Comparison of ENCODE assay signal across 8 mouse cellular contexts in genomic region chr5:90367067-90367303, GRCm38 (mm10). TPM values are rescaled to one million over a fixed set of nuclear protein-coding genes. Genes with fewer than 3 reads are reported as not detected.
DNase-seq lines count a peak whose midpoint lies in the region; ATAC-seq and TF ChIP-seq lines count a peak whose summit lies in the region.

Gm9958 (plus strand) TSS chr5:90367204.

- no peaks in the 10 kb centered on the region for H3K27me3 ChIP-seq in heart, embryonic 15.5 days
- no peaks in the 10 kb centered on the region for H3K27me3 ChIP-seq in E14TG2a.4 (ENCODE audit: insufficient read depth, low read length)
- H3K27me3 ChIP-seq in embryonic facial prominence, embryonic 15.5 days, result no peaks in the 10 kb centered on the region
- H3K27me3 ChIP-seq in liver, embryonic 12.5 days (replicated peaks), result no peaks in the 10 kb centered on the region

- 3% methylated on average over 7 of the region's 7 CpGs for WGBS in heart, embryonic 15.5 days
- WGBS in embryonic facial prominence, embryonic 15.5 days, result under 1% methylated on average over 7 of the region's 7 CpGs
- WGBS in liver, embryonic 12.5 days (ENCODE audit: insufficient replicate concordance), result 3% methylated on average over 7 of the region's 7 CpGs

- peak within 1 kb of the TSS; percentile 79 for H3K4me2 ChIP-seq in heart, embryonic 15.5 days
- H3K4me2 ChIP-seq in embryonic facial prominence, embryonic 15.5 days (replicated peaks), result peak within 1 kb of the TSS; percentile 63
- H3K4me2 ChIP-seq in liver, embryonic 12.5 days, result peak within 1 kb of the TSS; percentile 83

- no peak for DNase-seq in heart, postnatal 25 days (ENCODE audit: low spot score)
- DNase-seq in layer of hippocampus, postnatal 25 days (ENCODE audit: extremely low spot score in 1 of 2, low spot score in 1 of 2), result no peak

- TF ChIP-seq CTCF in E14TG2a.4 (conservative IDR thresholded peaks at IDR 0.05; ENCODE audit: low read length), result no peak

- H3K9me3 ChIP-seq in heart, embryonic 15.5 days (replicated peaks), result no peaks in the 10 kb centered on the region
- peaks cover 8% of the 10 kb centered on the region for H3K9me3 ChIP-seq in E14TG2a.4 (ENCODE audit: low read length)
- H3K9me3 ChIP-seq in embryonic facial prominence, embryonic 15.5 days (replicated peaks), result no peaks in the 10 kb centered on the region
- H3K9me3 ChIP-seq in liver, embryonic 12.5 days (replicated peaks), result no peaks in the 10 kb centered on the region

- peak within 1 kb of the TSS; percentile 100 for H3K27ac ChIP-seq in heart, embryonic 15.5 days
- H3K27ac ChIP-seq in embryonic facial prominence, embryonic 15.5 days (replicated peaks), result peak within 1 kb of the TSS; percentile 100
- peak within 1 kb of the TSS; percentile 98 for H3K27ac ChIP-seq in liver, embryonic 12.5 days

- H3K36me3 ChIP-seq in heart, embryonic 15.5 days, result no peaks in the 10 kb centered on the region
- H3K36me3 ChIP-seq in E14TG2a.4 (ENCODE audit: insufficient read depth, low read length), result peaks cover 22% of the 10 kb centered on the region
- H3K36me3 ChIP-seq in embryonic facial prominence, embryonic 15.5 days, result no peaks in the 10 kb centered on the region
- H3K36me3 ChIP-seq in liver, embryonic 12.5 days, result peaks cover 11% of the 10 kb centered on the region

- no peak for ATAC-seq in heart, embryonic 15.5 days (replicated peaks; ENCODE audit: insufficient number of reproducible peaks, insufficient read depth, low FRiP score, low read depth)
- ATAC-seq in embryonic facial prominence, embryonic 15.5 days (ENCODE audit: insufficient number of reproducible peaks, low FRiP score, low TSS enrichment, low read depth), result no peak
- ATAC-seq in liver, embryonic 12.5 days, result no peak
- no peak for ATAC-seq in megakaryocyte progenitor cell, adult 5-6 weeks (replicated peaks; ENCODE audit: poor library complexity)
- ATAC-seq in activated CD4-positive, CD25-positive, alpha-beta regulatory T cell, adult 4 months, result no peak

- intact Hi-C loops in heart, postnatal 25 days (cut with DNase I), result loop anchor here (5.0 kb wide), 1 partner anchor 40 kb away; no protein-coding TSS in a partner anchor

- H3K4me3 ChIP-seq in heart, embryonic 15.5 days, result peak within 1 kb of the TSS; percentile 81
- H3K4me3 ChIP-seq in E14TG2a.4 (replicated peaks; ENCODE audit: low read length), result peak within 1 kb of the TSS; percentile 94
- H3K4me3 ChIP-seq in embryonic facial prominence, embryonic 15.5 days (replicated peaks), result peak within 1 kb of the TSS; percentile 90
- H3K4me3 ChIP-seq in liver, embryonic 12.5 days, result peak within 1 kb of the TSS; percentile 99

- H3K4me1 ChIP-seq in heart, embryonic 15.5 days (replicated peaks), result peaks cover 27% of the 10 kb centered on the region
- peaks cover 37% of the 10 kb centered on the region for H3K4me1 ChIP-seq in E14TG2a.4 (replicated peaks; ENCODE audit: low read depth, low read length)
- peaks cover 12% of the 10 kb centered on the region for H3K4me1 ChIP-seq in embryonic facial prominence, embryonic 15.5 days
- peaks cover 28% of the 10 kb centered on the region for H3K4me1 ChIP-seq in liver, embryonic 12.5 days

- H3K9ac ChIP-seq in heart, embryonic 15.5 days, result peak within 1 kb of the TSS; percentile 98
- H3K9ac ChIP-seq in embryonic facial prominence, embryonic 15.5 days, result peak within 1 kb of the TSS; percentile 98
- peak within 1 kb of the TSS; percentile 98 for H3K9ac ChIP-seq in liver, embryonic 12.5 days

RNA-seq across cellular contexts. Expression of gene Gm9958, which starts in this region (rescaled TPM):
- 2.9 and 3.4 TPM in 2 replicates for polyA plus RNA-seq in heart, embryonic 15.5 days (2015; fragmentation: Nextera tagmentation; extraction: Ambion mirVana)
- 1 to 10 TPM in 1 of 2 experiments, under 1 TPM in 1; 0.57 to 1.1 TPM for total RNA-seq in heart, postnatal 25 days (2021)
- 6.9 and 7.1 TPM in 2 replicates for polyA plus RNA-seq in embryonic facial prominence, embryonic 15.5 days (2015; fragmentation: Nextera tagmentation; extraction: Ambion mirVana)
- polyA plus RNA-seq in liver, embryonic 12.5 days (2016; fragmentation: Nextera tagmentation; extraction: Ambion mirVana), result 3.2 and 3.5 TPM in 2 replicates
- total RNA-seq in megakaryocyte progenitor cell, adult 5-6 weeks (2015), result 2.0 and 4.1 TPM in 2 replicates
- total RNA-seq in megakaryocyte progenitor cell, adult 5-6 weeks (2017), result 1.3 and 2.4 TPM in 2 replicates
- total RNA-seq in layer of hippocampus, postnatal 25 days (2021), result 1 to 10 TPM; 1.3 to 2.4 TPM
- polyA plus RNA-seq in activated CD4-positive, CD25-positive, alpha-beta regulatory T cell, adult 4 months (2017; shearing (Covaris generic)), result 1 to 10 TPM in 1 of 2 experiments, under 1 TPM in 1; 0.61 to 7.6 TPM
